Mouse (Mus musculus): Measurements from ENCODE around the gene Dpp9.

The Dpp9 gene

GRCm38 (mm10) chr17:56182975-56183657 is 35.6 kb downstream of the Dpp9 start:
- DNase-seq: no peak

- DNase-seq: no peak
These were observed 43.3 kb downstream of the Dpp9 start for GRCm38 (mm10) chr17:56175416-56175815.

DNA sequence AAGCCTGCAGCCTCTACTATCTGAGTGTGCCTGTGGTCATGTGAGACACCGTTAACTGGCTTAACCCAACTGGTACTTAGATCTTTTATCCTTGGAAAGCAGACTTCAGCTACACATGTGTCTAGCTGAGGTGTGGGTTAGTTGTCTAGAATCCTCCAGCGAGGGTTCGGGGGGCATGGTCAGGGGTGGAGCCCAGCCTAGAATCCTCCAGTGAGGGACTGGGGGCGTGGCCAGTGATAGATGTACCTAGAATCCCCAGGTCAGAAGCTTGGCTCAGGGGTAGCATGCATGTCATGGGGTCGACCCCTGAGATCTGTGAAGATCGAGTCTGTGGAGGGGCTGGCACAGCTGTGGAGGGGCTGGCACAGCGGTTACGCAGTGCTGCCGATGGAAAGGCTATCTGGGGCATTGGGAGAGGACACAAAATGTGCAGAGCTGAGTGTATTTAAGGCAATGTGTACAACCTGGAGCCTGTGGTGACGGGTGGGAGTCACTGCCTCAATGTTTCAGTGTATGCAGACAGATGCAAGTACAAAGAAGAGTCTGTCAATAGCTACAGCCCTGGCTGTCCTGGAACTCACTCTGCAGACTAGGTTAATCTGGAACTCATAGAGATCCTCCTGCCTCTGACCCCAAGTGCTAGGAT is 45.2 kb downstream of the Dpp9 start:
- no peak for DNase-seq

GRCm38 (mm10) chr17:56171881-56172280 is 46.8 kb downstream of the Dpp9 start:
- DNase-seq: no peak

GRCm38 (mm10) chr17:56171456-56171855 is 47.2 kb downstream of the Dpp9 start:
- DNase-seq: no peak

DNA sequence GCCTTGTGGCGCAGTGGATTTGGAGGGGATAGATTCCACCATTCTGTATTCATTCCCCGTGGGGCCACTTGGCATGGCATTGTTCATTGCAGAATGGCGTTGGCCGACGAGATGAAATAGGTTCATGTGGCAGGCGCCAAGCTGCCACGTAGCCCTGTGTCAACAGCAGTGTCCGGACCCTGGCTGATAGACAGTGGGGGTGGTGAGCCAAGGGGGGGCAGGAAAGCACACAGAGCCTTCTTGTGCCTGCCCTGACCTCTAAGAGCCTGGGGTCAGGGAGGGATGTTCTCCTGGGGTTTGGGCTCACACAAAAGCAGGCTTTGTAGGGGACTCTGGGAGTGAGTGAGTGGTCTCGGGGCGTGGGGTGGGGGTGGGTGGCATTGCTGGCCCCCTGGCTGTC is 48.1 kb downstream of the Dpp9 start:
- DNase-seq: no peak

- DNase-seq: peak; percentile 49
These were observed 48.9 kb downstream of the Dpp9 start for GRCm38 (mm10) chr17:56169830-56170229.

DNA sequence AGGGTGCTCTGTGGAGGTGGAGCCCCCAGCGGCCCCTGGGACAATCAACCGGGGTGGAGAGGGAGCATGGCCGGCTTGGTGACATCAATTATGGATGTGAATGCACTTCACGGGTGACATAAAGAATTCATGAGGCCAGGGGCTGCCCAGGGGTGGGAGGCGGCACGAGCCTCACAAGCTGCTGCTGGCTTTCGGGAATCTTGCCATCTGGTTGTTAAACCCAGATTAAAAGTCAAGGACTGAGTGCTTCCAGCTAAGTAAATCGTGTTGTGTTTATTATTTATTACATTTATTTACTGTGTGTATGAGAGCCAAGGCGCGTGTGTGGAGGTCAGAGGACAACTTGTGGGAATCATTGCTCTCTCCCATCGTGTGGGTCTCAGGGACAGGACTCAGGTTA is 53.0 kb downstream of the Dpp9 start:
- no peak for DNase-seq

DNA sequence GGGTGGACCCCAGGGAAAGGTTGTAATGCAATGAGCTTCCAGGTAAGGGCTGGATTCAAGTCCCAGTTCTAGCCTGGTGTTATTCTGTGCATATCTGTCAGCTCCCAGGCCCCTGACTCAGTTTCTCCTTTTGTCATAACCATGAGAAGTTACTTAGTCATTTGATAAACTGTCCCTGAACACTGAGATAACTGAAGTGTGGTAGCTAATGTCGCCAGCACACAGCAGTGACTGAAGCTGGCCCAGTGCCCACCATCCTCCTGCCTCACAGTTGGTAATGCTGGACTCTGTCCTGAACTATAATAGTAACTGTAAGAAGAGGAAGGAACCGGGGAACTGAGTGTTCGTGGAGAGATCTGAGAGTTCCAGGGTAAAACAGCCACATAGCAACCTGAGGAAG is 54.2 kb downstream of the Dpp9 start:
- DNase-seq: no peak

DNA sequence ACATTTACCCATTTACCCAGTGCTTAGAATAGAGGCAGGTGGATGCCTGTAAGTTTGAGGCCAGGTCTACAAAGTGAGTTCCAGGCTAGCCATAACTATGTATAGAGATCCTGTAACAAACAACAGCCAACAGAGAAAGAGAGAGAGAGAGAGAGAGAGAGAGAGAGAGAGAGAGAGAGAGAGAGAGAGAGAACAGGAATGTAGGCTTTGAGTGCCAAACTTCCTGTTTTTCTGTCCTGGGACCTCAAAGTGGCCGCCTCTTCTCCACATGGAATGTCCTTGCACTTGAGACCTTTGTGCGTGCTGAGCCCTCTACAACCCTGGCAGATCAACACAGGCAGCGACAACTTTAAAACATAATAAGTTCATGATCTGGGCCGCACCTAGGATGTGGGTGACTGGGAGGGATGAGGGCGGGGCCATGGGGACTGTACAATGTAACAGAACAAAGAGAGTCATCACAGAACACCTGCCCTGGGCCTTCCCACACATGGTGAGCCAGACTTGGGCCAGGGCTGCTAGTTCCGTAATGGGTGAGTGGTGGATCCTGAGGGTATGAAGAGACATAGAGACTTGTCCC is 55.1 kb downstream of the Dpp9 start:
- no peak for DNase-seq

GRCm38 (mm10) chr17:56162231-56162774 is 56.4 kb downstream of the Dpp9 start, which contains the start of gene Tnfaip8l1:
Gene Tnfaip8l1 (plus strand): TSS chr17:56162477.
- DNase-seq: peak; percentile 96

DNA sequence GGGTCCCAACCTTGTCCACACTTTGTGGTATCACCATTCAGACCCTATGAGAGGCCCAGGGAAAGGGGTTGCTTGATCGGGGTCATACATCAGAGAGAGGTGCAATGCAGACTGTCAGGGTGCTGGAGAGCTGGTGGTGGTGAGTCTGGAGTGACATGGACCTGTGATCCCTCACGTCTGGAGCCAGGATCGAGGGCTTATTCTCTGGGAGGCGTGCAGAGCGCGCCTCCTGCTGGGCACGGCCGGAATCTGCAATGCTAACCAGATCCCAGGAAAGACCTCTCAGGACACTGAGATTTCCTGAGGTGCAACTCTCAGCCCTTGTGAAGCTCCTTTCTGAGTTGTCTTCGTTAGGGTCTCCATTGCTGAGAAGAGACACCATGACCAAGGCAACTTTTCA is 59.0 kb downstream of the Dpp9 start:
- DNase-seq: peak; percentile 76

DNA sequence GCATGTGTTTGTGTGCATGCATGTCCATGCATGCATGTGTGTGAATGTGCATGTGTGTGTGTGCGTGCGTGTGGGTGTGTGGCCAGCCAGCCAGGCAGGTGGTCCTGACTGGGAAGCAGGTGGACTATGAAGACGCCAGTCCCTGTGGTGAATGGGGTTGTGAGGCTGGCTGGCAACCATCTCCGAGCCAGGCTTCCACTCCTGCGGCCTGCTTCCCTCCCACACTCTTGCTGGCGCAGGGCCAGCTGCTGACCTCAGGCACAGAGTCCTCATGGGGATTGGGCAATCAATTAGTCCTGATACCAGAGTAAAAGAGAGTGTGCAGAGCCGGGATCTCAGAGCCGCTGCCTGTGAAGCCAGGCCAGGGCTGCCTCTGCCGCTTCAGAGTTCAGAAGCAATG is 65.1 kb downstream of the Dpp9 start:
- no peak for DNase-seq

DNA sequence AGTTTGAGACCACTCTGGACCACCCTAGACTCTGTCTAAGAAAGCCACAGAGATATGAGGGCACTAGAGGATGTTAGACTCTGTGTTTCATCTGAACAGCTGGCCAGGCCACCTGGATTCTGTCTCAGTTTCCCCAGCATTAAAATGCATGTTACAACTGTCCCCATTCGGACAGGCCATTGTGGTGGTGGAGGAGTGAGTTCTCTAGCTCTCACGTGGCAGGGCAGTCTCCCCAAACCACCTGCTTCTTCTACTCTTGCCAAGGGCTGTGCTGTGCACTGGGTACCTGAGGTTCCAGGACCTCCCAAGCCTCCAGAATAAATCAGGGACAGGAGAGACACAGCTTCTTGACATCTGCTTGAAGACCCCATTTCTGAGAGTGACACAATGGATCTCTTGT is 68.8 kb downstream of the Dpp9 start:
- DNase-seq: no peak

GRCm38 (mm10) chr17:56148790-56149618 is 69.7 kb downstream of the Dpp9 start:
- no peak for DNase-seq

GRCm38 (mm10) chr17:56148280-56148679 is 70.4 kb downstream of the Dpp9 start:
- DNase-seq: no peak

DNA sequence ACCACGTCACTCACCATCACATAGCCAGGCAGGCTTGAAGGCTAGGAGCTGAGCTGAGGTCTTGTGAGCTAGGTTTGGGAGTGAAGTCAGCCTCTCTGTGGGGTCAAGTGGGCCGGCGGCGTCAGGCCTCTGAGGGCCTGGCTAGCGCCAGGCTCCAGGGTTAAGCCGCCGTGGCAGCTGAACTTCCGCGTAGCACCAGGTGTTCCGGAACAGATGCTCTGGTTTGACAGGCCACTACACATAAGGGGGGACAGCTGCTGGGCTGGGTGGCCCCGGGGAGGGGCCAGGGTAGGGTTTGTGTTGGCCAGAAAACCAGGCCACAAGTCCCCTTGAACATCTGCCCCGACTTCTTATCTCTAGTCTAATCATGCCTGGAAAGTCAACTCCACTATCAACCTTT is 71.3 kb downstream of the Dpp9 start:
- DNase-seq: no peak

- DNase-seq: no peak
These were observed 72.6 kb downstream of the Dpp9 start for GRCm38 (mm10) chr17:56146131-56146530.

- DNase-seq: no peak
These were observed 74.2 kb downstream of the Dpp9 start for GRCm38 (mm10) chr17:56144546-56144945.

DNA sequence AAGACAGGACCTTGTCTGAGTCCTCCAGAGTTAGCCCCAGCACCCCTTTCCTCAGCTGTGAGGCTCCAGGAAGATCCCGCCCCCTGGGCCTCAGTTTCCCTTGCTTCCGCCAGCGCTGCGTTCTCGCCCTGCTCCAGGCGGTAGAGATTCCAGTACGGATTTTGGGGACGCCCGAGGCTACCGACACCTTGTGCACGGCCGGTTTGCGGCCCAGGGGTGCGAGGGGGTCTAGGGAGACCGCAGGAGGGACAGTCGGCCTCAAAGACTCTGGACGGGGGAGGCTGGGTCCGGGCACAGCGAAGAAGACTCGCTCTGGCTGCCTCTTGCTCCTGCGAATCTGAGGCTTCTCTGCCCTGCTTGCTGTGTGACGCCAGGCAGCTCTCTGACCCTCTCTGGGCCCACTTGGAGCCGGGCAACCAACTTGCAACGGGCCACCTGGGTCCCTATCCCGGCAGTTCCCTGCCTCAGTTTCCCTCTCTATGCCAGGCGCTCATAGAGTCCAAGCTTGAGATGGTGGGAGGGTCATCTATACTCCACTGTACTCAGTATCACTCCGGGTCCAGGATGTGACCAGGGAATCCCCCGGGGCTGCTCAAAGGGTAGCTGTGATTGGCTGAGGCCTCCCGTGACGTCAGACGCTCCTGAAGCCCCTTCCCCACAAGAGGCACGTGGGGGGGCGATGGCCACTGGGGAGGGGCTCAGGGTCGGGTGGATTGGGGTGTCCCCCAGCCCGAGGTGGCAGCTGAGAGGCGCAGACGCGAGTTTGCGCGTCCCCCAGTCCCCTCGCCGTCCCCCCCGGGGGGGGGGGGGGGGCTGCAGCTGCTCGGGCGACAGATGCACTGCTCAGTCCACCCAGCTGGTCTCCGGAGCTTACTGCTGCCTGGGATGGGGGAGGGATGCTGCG is 76.8 kb downstream of the Dpp9 start:
- DNase-seq: no peak

DNA sequence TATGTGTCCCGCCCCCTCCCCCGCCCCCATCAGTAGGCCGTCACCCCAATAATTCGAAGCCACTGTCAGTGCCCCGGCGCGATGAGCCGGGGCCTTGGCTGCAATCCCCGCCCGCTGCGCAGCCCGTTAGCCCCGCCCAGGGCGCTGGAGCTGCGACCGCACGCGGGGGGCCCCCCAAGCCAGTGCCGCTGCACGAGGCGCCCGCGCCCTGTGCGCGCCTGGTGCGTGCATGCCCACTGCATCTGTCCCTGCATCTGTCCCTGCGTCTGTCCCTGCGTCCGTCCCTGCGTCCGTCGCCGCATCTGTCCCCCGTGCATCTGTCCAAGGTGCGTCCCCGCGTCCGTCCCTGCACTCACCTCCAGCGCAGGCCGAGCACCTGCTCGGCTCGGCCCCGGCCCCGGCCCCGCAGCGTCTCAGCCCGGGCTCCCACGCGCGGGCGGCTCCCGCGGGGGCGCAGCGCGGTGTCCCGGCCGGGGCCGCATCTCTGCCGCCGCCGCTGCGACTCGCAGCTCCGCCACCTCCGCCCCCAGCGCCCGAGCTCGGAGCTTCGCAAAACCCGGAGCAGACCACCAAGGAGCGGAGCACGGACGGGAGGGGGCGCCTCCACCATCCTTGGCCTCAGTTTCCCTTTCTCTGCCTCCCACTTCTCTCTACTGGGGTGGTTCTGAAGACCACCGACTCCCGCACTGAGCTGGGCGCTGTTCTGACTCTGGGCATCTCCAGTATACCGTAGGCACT is 78.7 kb downstream of the Dpp9 start, which contains the start of gene Sema6b:
Gene Sema6b (minus strand): TSS at position 486 of the 738 bp plus-strand sequence.
- no peak for DNase-seq

Measured in kidney, adult 9 months (tissue).